Mouse (Mus musculus) brain, embryonic 14.5 days (tissue): Measurements from ENCODE around the gene Rasgrp3.

Experiments used
- CTCF ChIP-seq: fragments of 200-500 bp; IDR thresholded peaks from 2 replicates; pipeline ENCODE4 v1.5.1; 2012; ENCODE audit warnings: inconsistent platforms, mild to moderate bottlenecking, moderate library complexity, borderline replicate concordance; ENCODE audit not compliant: insufficient read depth, insufficient read length; ENCODE audit errors: extremely low read depth
- POLR2A ChIP-seq: fragments of 200-500 bp; IDR thresholded peaks from 2 replicates; pipeline ENCODE4 v1.6.1; 2012; ENCODE audit warnings: mild to moderate bottlenecking, inconsistent platforms, borderline replicate concordance; ENCODE audit not compliant: poor library complexity, insufficient read depth, insufficient read length, severe bottlenecking; ENCODE audit errors: extremely low read depth

- no peak for TF ChIP-seq CTCF
- no peak for TF ChIP-seq POLR2A
Observed at GRCm38 (mm10) chr17:75463645-75464044, 27.9 kb downstream of the Rasgrp3 start.
